Mouse (Mus musculus) CD4-positive, CD25-positive, alpha-beta regulatory T cell, adult 9 weeks (primary cell): ENCODE results near the gene Upk1a. TPM values are rescaled to one million over a fixed set of nuclear protein-coding genes. Genes with fewer than 3 reads are reported as not detected.

Experiments used
- polyA plus RNA-seq: library from polyadenylated mRNA; unstranded; fragments of 100-300 nt; shearing (Covaris generic); gene quantifications from one replicate; pipeline ENCODE4 v1.2.1, GENCODE M21; 2017

Upk1a gene
- 0.65 TPM for polyA plus RNA-seq

DNA sequence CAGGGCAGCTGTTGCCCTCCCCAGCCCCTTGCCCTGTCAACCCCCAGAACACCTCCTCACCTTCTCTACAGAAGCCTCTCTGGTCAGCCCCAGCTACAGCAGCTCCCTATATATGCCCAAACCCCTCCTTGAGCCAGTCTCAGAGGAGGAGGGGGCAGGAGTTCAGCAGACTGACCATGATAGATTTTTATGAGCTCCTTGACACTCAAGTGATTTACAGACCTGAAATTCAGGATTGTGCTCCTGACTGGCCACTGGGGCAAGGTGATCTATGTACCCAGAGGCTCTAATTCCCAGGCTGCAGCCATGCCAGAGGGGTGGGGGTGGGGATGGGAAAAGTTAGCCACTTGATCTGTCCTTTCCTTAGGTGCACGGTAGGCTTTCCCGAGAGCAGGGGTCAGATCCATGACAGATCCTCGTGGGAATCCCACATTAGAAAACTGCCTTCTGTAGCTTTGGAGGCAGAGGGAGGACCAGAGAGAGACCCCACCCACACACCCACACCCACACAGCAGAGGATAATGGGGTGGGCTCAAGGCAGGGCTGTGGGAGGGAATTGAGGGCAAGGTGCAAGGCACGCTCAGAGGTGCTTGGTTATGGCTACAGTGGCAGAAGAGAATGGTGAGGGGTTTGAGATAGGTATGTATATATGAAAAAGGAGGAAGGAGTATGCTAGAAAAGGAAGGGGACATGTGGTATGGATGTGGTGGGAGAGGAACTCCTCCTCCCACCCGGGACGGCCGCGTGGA lies at the start of gene Upk1a:
TSS of gene Upk1a (minus strand) at position 194 of the 749 bp plus-strand sequence.

DNA sequence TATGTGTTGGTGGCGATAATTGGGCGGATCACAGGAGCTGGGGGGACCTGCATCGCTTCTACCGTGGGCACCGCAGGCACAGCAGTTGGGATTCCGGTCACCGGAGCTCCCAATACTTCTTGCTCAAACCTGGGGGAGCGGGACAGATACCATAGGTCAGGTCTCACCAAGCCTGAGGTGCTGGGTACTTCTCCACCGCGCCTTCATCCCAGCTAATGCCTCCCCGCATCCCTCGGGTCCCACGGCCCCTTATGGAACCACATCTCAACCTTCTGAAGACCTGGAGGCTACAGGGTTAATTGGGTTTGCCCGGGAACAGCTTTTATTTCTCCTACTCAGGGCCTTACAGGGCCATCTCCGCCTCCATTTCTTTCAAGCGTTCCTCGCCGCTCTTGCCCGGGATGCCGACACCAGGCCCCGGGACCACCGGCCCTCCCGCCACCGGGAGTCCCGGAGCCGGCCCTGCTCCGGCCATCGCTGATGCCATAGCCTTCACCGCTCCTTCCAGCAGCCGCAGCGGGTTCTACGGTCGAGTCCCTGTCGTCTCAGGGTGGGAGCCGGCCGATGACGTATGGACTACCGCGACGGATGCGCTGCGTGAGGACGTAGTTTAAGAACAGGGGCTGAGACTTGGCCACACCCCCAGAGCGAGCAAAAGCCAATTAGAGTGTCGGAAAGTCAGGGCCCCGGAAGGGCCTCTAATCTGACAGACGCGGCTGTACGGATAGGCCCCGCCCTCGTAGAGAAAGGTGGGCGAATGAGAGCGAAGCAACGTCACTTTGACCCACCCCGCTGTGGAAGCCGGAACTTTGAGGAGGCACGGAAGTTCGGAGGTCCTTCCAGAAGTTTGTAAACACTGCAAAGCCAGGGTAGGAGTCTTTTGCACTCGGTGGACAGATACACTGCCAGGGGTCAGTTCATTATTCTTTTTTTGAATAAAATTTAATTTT lies 37.2 kb upstream of the Upk1a start, which contains the start of gene Rbm42:
TSS of gene Rbm42 (minus strand) at position 727 of the 950 bp plus-strand sequence.

DNA sequence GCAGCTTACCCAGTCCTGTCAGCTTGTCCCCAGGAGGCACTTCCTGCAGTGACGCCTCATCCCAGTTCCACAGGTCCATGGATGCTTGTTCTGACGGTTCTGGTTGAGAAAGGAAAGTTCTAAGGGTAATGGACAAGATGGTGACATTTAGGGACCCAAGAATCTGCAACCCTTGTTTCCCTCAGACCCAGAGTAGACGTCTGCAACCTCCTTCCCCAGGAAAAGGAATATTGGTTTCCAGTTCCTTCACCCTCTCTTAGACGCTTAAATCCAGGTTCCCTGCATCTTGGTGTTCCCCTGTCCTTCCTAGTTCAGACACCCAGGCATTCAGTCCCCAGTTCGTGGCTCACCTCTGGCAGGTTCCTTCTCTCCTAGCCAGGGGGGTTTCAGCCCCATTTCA lies 23.1 kb upstream of the Upk1a start, which contains the start of gene Etv2:
TSS of gene Etv2 (minus strand) at position 101 of the 400 bp plus-strand sequence.

DNA sequence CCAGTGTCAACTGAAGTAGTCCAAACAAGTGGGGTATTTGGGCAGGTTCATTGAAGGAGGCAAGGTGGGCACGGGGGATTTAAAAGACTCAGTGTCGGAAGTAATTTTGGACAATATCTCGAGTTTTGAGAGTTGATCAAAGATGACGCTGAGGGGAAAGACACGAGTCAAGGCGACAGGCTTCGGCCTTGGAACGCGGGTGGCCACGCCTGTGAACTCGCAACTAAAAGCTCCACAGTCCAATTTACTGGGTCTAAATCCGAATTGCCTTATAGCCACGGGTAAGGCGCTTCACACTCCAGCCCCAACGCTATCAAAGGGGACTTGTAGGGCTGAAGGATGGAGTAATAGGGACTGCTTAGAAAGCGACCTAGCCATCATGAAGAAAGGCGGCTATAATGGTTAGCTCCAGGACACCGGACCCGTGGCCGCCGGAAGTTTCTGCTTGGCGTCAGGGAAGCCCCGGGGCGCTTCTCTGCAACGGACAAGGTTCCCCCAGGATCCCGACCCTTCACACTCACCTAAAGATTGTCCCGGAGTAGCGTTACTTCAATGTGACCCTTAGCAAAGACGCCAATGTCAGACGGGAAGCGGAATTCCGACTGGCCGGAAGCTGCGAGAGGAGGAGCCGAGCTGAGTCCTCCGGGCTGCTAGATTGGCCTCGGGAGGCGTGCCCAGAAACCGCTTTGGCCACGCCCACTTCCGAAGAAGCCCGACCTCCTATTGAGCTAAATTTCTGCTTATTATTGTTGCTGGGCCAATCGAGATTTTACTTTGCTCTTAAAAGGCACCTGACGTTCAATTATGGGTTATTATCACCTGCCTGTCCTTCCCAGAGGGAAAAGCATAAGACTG lies 13.1 kb upstream of the Upk1a start, which contains the start of gene Cox6b1:
TSS of gene Cox6b1 (minus strand) at position 622 of the 855 bp plus-strand sequence.

DNA sequence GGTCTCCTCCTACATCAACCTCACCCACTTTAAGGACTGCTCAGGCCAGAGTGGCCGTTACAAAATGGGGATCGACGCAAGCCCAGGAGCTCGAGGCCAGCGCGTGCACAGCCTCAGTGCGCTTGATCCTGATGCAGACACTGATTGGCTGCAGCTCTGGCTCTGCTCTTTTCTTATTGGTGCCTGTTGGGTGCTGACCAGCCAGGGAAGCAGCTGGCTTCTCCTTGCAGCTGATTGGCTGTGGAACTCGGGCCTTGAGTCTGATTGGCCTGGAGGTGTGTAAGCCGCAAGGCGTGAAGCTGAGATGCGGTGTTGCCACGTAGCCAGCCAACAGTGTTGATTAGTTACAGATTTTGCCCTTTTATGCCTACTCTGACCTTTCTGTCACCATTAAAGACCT lies 13.9 kb downstream of the Upk1a start, which contains the start of gene Zbtb32:
TSS of gene Zbtb32 (minus strand) at position 124 of the 400 bp plus-strand sequence.

DNA sequence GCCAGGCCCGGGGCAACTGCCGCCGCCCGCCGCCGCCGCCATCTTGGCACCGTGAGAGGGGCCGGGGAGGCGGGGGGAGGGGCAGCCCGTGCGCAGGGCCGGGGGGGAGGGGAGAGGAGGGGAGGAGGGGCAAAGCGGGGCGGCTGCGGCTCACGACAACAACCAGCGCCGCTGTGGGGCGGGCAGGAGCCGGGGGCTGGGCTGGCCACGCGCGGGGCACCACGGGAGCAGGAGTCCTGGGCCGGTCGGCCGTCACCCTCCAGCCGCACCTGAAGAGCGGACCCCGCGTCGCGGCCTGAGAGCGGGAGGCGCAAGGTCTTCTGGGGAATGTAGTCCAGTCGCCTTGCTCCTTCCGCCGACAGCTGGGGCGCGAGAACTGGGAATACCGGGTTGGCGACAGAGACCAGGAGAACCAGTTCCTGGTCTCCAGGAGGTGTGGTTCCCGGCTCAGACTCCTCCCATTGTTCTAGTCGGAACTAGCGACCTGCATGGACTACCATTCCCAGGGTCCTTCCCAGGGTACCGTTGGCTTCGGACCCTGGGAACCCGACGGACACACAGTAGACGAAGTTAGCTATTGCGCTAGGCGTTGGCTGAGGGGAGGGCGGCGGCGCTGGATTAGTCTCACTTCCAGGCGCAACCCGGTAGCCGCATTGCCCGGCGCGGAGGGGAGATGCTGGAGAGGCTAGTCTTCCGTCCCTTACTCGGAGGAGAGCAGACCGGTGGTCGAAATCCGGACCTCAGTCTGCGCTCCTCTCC lies 23.8 kb downstream of the Upk1a start, which contains the start of gene Kmt2b:
TSS of gene Kmt2b (minus strand) at position 51 of the 759 bp plus-strand sequence.

DNA sequence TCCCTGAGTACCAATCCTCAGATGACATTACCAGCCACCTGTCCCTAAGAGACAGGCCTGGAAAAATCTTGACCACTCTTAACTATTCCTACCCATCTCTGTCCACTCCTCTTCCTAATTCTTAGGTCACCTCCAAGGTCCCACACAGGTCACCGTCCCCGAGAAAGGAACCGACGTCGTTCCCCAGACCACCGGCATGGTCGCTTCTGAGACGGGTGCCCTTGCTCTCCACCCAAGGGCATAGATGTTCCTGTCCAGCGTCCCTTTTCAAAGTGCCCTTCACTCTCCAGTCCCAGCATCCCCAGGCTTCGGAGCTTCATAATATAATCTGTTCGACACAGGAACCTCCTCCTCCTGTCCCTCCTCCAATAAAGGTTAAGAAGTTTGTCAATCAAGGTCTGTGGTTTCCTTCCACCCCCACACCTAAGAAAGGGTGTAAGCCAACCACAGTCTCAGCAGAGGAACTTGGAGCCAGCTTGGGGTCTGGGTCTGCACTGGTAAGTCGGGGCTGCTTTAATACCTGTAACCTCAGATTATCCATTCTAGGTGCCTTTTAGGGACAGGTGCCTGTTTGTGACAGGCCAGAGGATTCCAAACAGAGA lies 47.6 kb downstream of the Upk1a start, which contains the start of gene Igflr1:
TSS of gene Igflr1 (plus strand) at position 458 of the 602 bp plus-strand sequence.

DNA sequence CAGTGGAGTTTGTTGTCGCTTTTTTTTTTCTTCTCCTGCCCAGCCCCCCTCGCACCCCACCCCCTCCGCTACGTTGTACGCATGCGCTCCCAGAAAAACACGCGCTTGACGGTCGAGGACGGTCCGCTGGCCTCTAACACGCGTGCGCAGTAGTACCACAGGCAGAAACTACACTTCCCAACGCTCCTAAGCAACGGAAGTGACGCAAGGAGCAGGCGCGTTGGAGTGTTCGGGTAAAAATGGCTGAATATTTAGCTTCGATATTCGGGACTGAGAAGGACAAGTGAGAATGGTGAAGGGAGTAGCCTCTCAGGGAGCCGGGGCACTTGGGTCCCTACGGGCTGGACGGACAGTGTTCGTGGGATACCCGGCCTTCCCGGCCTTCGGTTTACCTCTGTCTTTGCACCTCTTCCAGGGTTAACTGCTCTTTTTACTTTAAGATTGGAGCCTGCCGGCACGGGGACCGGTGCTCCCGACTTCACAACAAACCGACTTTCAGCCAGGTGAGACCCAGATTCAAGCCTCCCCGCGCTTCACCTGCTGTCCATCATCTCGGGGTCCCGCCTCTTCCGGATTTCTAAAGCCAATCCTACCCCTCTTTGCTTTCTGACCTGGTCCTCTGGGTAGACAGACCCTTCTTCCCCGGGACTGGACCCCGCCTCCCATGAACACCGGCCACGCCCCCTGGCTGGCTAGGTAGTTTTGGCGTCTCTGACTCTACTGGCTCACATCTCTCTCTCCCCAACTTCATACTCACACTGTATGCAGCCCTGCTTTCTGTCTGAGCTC lies 49.3 kb downstream of the Upk1a start, which contains the start of the genes U2af1l4, Gm49396 and Psenen:
TSS of gene U2af1l4 (plus strand) at position 185 of the 789 bp plus-strand sequence.
TSS of gene Gm49396 (plus strand) at position 228 of the 789 bp plus-strand sequence.
TSS of gene Psenen (minus strand) at position 511 of the 789 bp plus-strand sequence.

DNA sequence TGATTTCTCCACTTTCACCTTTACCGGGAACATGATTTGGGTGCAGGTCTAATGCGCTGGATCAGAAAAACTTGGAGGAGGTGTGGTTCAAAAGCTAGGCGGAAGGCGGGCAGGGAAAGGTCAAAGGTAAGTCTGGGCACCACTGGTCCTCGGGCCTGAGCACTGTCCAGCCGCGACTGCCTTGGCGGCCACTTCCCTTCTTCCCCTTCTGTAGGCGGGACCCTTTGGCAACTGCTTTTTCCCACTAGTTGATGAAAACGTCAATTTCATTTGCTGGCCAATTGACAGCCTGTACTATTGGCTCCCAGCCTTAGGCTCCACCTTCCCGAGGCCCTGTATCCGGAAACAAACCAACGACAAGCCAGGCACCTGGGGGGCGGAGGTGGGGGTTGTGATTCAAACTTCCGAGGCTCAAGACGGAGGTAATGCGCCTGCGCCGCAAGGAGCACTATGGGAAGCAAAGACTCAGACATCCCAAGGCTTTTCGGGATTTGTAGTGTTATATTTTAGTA lies 53.1 kb downstream of the Upk1a start, which contains the start of gene Lin37:
TSS of gene Lin37 (minus strand) at position 396 of the 512 bp plus-strand sequence.

Other genes with a start within 250 kb of the Upk1a start
- 7.0 TPM for gene Tyrobp, start 199.1 kb downstream of the Upk1a start, polyA plus RNA-seq
- 514 TPM for gene Hcst, start 193.0 kb downstream of the Upk1a start, polyA plus RNA-seq
- gene Nfkbid, start 191.1 kb downstream of the Upk1a start, polyA plus RNA-seq, result 102 TPM
- gene Aplp1, start 167.3 kb downstream of the Upk1a start, polyA plus RNA-seq, result 3.1 TPM
- not detected for gene Kirrel2, start 155.2 kb downstream of the Upk1a start, polyA plus RNA-seq
- not detected for gene Nphs1, start 154.5 kb downstream of the Upk1a start, polyA plus RNA-seq
- gene Prodh2, start 119.2 kb downstream of the Upk1a start, polyA plus RNA-seq, result not detected
- 1.8 TPM for gene Arhgap33, start 77.8 kb downstream of the Upk1a start, polyA plus RNA-seq
- 5.2 TPM for gene Hspb6, start 60.7 kb downstream of the Upk1a start, polyA plus RNA-seq
- gene Proser3, start 60.5 kb downstream of the Upk1a start, polyA plus RNA-seq, result 10.0 TPM
- gene Lin37, start 53.0 kb downstream of the Upk1a start, polyA plus RNA-seq, result 117 TPM
- 68.8 TPM for gene U2af1l4, start 49.5 kb downstream of the Upk1a start, polyA plus RNA-seq
- gene Gm49396, start 49.5 kb downstream of the Upk1a start, polyA plus RNA-seq, result 97.7 TPM
- 274 TPM for gene Psenen, start 49.2 kb downstream of the Upk1a start, polyA plus RNA-seq
- 171 TPM for gene Igflr1, start 47.4 kb downstream of the Upk1a start, polyA plus RNA-seq
- 8.9 TPM for gene Kmt2b, start 24.1 kb downstream of the Upk1a start, polyA plus RNA-seq
- 15.6 TPM for gene Zbtb32, start 13.9 kb downstream of the Upk1a start, polyA plus RNA-seq
- gene Cox6b1, start 13.3 kb upstream of the Upk1a start, polyA plus RNA-seq, result 713 TPM
- gene Etv2, start 23.0 kb upstream of the Upk1a start, polyA plus RNA-seq, result not detected
- gene Rbm42, start 37.5 kb upstream of the Upk1a start, polyA plus RNA-seq, result 195 TPM
- gene Haus5, start 52.1 kb upstream of the Upk1a start, polyA plus RNA-seq, result 40.4 TPM
- gene Pmis2, start 58.8 kb upstream of the Upk1a start, polyA plus RNA-seq, result not detected
- not detected for gene 2200002J24Rik, start 86.1 kb upstream of the Upk1a start, polyA plus RNA-seq
- gene Atp4a, start 99.4 kb upstream of the Upk1a start, polyA plus RNA-seq, result not detected
- gene Tmem147, start 116.7 kb upstream of the Upk1a start, polyA plus RNA-seq, result 133 TPM
- gene Gapdhs, start 130.8 kb upstream of the Upk1a start, polyA plus RNA-seq, result 0.63 TPM
- gene Sbsn, start 138.6 kb upstream of the Upk1a start, polyA plus RNA-seq, result 1.1 TPM
- not detected for gene Dmkn, start 150.9 kb upstream of the Upk1a start, polyA plus RNA-seq
- not detected for gene Krtdap, start 175.0 kb upstream of the Upk1a start, polyA plus RNA-seq
- gene Ffar2, start 210.9 kb upstream of the Upk1a start, polyA plus RNA-seq, result 0.51 TPM
- not detected for gene Ffar3, start 243.3 kb upstream of the Upk1a start, polyA plus RNA-seq
- 0.06 TPM for gene Ffar1, start 248.7 kb upstream of the Upk1a start, polyA plus RNA-seq